Mouse (Mus musculus) liver, embryonic 14.5 days (tissue): ENCODE data around the gene Tmem132d. TPM values are rescaled to one million over a fixed set of nuclear protein-coding genes. Genes with fewer than 3 reads are reported as not detected.

Experiments used
- ATAC-seq: fragments of 200-750 bp; cut with Nextera tagmentation; 2 replicates; pipeline ENCODE4 v1.8.0; 2017; ENCODE audit warnings: moderate number of reproducible peaks, mild to moderate bottlenecking, moderate library complexity; ENCODE audit not compliant: insufficient read depth
- DNase-seq, 3 experiments: peaks; one replicate each; pipeline ENCODE4 v3.0.0-alpha.2; 2012 to 2013; ENCODE audit warnings: low read depth in 3 of 3, low spot score in 3 of 3
- H3K27ac ChIP-seq: fragments of 300-500 bp; sonication (generic); 2 replicates; pipeline ENCODE4 v1.5.1; 2014; ENCODE audit warnings: moderate library complexity, mild to moderate bottlenecking, control low read depth, inconsistent platforms
- H3K27me3 ChIP-seq: fragments of 300-500 bp; sonication (generic); 2 replicates; pipeline ENCODE4 v1.6.1; 2014; ENCODE audit warnings: mild to moderate bottlenecking, low read length, moderate library complexity; ENCODE audit not compliant: control insufficient read depth, insufficient read depth
- H3K36me3 ChIP-seq: fragments of 300-500 bp; sonication (generic); replicated peaks from 2 replicates; pipeline ENCODE4 v1.6.1; 2014; ENCODE audit warnings: low read depth; ENCODE audit not compliant: control insufficient read depth, insufficient read depth
- H3K4me1 ChIP-seq, 2 experiments: fragments of 200-500 bp in 1 of 2; fragments of 300-500 bp in 1 of 2; sonication (generic) in 1 of 2; replicated peaks; 2 replicates each; pipeline ENCODE4 v1.6.1; 2012 to 2014; ENCODE audit warnings: antibody characterized with exemption in 1 of 2, inconsistent platforms in 1 of 2, low read length in 1 of 2; ENCODE audit not compliant: control insufficient read depth in 2 of 2, insufficient read depth in 2 of 2
- H3K4me2 ChIP-seq: fragments of 300-500 bp; sonication (generic); 2 replicates; pipeline ENCODE4 v1.6.1; 2014; ENCODE audit warnings: low read depth, mild to moderate bottlenecking, control low read depth, moderate library complexity
- H3K4me3 ChIP-seq, 2 experiments: fragments of 200-500 bp in 1 of 2; fragments of 300-500 bp in 1 of 2; sonication (generic) in 1 of 2; 2 replicates each; pipeline ENCODE4 v1.5.1; 2012 to 2014; ENCODE audit warnings: low read depth in 2 of 2, low read length in 2 of 2, mild to moderate bottlenecking in 2 of 2, control low read depth in 1 of 2, inconsistent platforms in 1 of 2, moderate library complexity in 1 of 2; ENCODE audit not compliant: insufficient read depth in 1 of 2
- H3K9ac ChIP-seq: fragments of 300-500 bp; sonication (generic); replicated peaks from 2 replicates; pipeline ENCODE4 v1.6.1; 2014; ENCODE audit warnings: mild to moderate bottlenecking, control low read depth, moderate library complexity
- H3K9me3 ChIP-seq: fragments of 300-500 bp; sonication (generic); 2 replicates; pipeline ENCODE4 v1.6.1; 2016; ENCODE audit warnings: low read length, mixed read lengths; ENCODE audit not compliant: control insufficient read depth
- CTCF ChIP-seq: IDR thresholded peaks from 2 replicates; pipeline ENCODE4 v1.5.1; 2016; ENCODE audit warnings: antibody characterized with exemption, low read depth, control low read depth
- EP300 ChIP-seq: IDR thresholded peaks from 2 replicates; pipeline ENCODE4 v1.6.1; 2016; ENCODE audit warnings: antibody characterized with exemption, low read depth
- WGBS: fragments of 180-500 bp; shearing (Covaris S2); extraction: QIAGEN DNeasy Blood & Tissue Kit; methylation state at CpG from one replicate; pipeline ENCODE4 v1.1.7; 2014; ENCODE audit not compliant: insufficient replicate concordance; 5-methylcytosine and 5-hydroxymethylcytosine counted together
- polyA plus RNA-seq, 2 experiments: library from polyadenylated mRNA; depleted of rRNA in 1 of 2; stranded (reverse) in 1 of 2; unstranded in 1 of 2; fragments of >200 nt; fragmentation: Nextera tagmentation in 1 of 2; extraction: Ambion mirVana in 1 of 2; gene quantifications; 2 replicates each; pipeline versions ENCODE4 v1.2.1 to v1.2.3; 2012 to 2014

Tmem132d gene
- polyA plus RNA-seq, 2 experiments, result under 0.01 TPM; not detected in 1

DNA sequence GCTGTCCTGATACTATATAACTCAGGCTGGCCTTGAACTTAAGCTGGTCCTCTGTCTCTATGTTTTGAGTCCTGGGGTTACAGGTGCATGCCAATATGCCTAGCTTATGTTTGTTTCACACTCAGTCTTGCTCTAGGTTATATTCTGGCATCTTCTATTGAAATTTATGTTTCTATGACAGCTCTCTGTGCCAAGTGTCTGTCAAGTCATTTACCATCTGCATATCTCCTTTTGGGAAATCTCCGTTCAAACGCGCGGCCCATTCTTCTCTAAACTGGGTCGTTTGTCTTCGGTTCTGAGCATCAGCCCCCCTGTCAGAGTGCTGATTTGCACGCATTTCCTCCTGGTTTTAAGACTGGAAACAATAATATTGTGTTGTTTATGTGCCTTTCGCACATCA is 319.8 kb downstream of the Tmem132d start:
- no peaks in the 10 kb centered on the region for H3K4me1 ChIP-seq
- no peaks in the 10 kb centered on the region; the same call in 1 of the 2 replicates for H3K9me3 ChIP-seq
- ATAC-seq (no peak), DNase-seq (no peak)
- no peak overlapping the region for H3K27ac ChIP-seq
- no peak overlapping the region for H3K4me2 ChIP-seq
- no peaks in the 10 kb centered on the region for H3K27me3 ChIP-seq
- H3K4me3 ChIP-seq, result no peak overlapping the region
- WGBS, result 73% methylated on average over 8 of the region's 8 CpGs
- no peaks in the 10 kb centered on the region for H3K36me3 ChIP-seq
- H3K9ac ChIP-seq, result no peak overlapping the region
- TF ChIP-seq EP300 (no peak), CTCF (no peak)

DNA sequence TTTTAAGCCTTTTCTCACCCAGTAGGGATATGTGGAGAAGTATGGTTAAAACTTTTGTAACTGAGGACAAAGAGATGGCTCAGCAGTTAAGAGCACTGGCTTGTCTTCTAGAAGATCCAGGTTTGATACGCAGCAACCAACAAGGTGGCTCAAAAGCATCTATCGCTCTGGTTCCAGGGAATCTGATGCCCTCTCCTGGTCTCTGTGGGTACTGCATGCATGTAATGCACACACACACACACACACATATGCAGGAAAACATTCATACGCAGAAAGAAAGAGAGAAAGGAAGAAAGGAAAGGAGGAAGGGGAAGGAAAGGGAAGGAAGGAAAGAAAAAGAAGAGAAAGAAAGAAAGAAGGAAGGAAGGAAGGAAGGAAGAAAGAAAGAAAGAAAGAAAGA is 320.4 kb downstream of the Tmem132d start:
- H3K36me3 ChIP-seq, result no peaks in the 10 kb centered on the region
- no peaks in the 10 kb centered on the region for H3K4me1 ChIP-seq
- WGBS, result 78% methylated on average over 3 of the region's 3 CpGs
- peak; percentile 7; the same call in 1 of the 2 replicates for TF ChIP-seq CTCF
- TF ChIP-seq EP300, result no peak
- no peak overlapping the region for H3K4me2 ChIP-seq
- no peaks in the 10 kb centered on the region for H3K27me3 ChIP-seq
- no peaks in the 10 kb centered on the region; the same call in 1 of the 2 replicates for H3K9me3 ChIP-seq
- H3K9ac ChIP-seq, result no peak overlapping the region
- DNase-seq (no peak), ATAC-seq (no peak)
- H3K27ac ChIP-seq, result no peak overlapping the region
- no peak overlapping the region for H3K4me3 ChIP-seq

DNA sequence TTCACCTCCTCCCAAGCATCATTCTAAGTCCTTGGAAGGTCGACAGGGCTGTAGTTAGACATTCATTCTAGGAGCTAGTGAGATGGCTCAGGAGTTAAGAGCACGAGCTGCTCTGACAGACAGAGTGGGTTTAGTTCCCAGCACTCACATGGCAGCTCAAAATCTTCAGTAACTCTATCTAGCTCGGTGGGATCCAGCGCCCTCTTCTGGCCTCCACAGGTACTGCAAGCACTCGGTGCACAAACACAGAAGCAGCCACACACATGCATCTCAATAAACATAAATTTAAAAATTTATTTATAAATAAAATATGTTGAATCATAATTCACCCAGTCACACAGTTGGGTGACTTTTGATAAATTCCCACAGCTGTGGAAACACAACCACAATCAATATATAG is 321.2 kb downstream of the Tmem132d start:
- Histone ChIP-seq H3K36me3 (no peaks in the 10 kb centered on the region), H3K9ac (no peak overlapping the region), H3K9me3 (no peaks in the 10 kb centered on the region; the same call in 1 of the 2 replicates), H3K27ac (no peak overlapping the region), H3K4me2 (no peak overlapping the region), H3K4me3 (no peak overlapping the region), H3K27me3 (no peaks in the 10 kb centered on the region), H3K4me1 (no peaks in the 10 kb centered on the region)
- WGBS, result 46% methylated on average over 5 of the region's 5 CpGs
- no peak for TF ChIP-seq EP300
- TF ChIP-seq CTCF, result peak; percentile 50
- ATAC-seq (no peak), DNase-seq (no peak)

DNA sequence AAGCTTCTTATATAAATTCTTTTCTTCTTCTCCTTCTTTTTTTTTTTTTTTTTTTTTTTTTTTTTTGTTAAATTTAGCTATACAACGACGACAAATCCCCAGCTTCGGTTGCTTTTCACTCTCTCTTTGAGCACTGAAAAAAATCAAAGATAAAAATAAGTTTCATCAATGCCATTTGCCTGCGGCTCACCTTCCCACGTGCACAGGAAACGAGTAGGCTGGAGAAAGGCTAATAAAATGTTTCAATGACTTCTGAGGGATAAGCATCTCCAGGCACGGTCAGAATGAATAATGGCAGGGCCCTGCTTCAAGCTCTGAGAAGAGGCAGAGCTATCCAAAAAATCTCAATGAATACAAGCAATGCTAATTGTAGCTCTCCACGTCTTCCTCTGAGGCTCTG is 330.3 kb downstream of the Tmem132d start:
- DNase-seq (no peak), ATAC-seq (no peak)
- H3K4me1 ChIP-seq, result no peaks in the 10 kb centered on the region
- H3K27ac ChIP-seq, result no peak overlapping the region
- no peak overlapping the region for H3K4me2 ChIP-seq
- no peak overlapping the region for H3K9ac ChIP-seq
- 57% methylated on average over 8 of the region's 8 CpGs for WGBS
- H3K36me3 ChIP-seq, result no peaks in the 10 kb centered on the region
- TF ChIP-seq CTCF, result no peak
- TF ChIP-seq EP300, result no peak
- no peaks in the 10 kb centered on the region for H3K27me3 ChIP-seq
- no peak overlapping the region for H3K4me3 ChIP-seq
- no peaks in the 10 kb centered on the region for H3K9me3 ChIP-seq

DNA sequence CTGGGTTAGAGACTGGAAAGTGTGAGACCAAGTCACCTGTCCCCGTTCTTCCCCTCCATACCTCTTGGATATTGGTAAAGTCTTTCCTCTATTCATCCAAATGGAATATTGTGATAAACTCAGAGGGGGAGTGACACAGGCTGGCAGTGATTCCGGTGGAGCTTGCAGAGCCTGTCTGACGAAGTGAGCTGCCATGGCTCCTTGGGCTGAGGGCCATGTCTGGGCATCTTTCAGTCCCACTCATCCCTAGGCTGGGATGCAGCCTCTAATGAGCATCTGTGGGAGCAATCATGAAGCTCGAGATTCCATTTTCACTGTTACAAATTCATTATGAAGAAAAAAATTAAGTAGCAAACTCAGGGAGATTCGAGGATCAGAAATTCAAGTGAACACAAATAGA is 332.5 kb downstream of the Tmem132d start:
- Histone ChIP-seq H3K4me2 (no peak overlapping the region), H3K9ac (no peak overlapping the region), H3K4me1 (no peaks in the 10 kb centered on the region), H3K27me3 (no peaks in the 10 kb centered on the region), H3K27ac (no peak overlapping the region), H3K9me3 (no peaks in the 10 kb centered on the region), H3K36me3 (no peaks in the 10 kb centered on the region), H3K4me3 (no peak overlapping the region)
- DNase-seq (no peak), ATAC-seq (no peak)
- WGBS, result 47% methylated on average over 5 of the region's 5 CpGs
- TF ChIP-seq CTCF (no peak), EP300 (no peak)
